Mouse (Mus musculus): Measurements from ENCODE around the gene Grid1. TPM values are rescaled to one million over a fixed set of nuclear protein-coding genes. Genes with fewer than 3 reads are reported as not detected.
A peak's percentile ranks its signal among the peaks of the same experiment; 100 is the strongest.

Gene Grid1
- total RNA-seq, 2 experiments from 2014 or later: 52.6 to 53.9 TPM

DNA sequence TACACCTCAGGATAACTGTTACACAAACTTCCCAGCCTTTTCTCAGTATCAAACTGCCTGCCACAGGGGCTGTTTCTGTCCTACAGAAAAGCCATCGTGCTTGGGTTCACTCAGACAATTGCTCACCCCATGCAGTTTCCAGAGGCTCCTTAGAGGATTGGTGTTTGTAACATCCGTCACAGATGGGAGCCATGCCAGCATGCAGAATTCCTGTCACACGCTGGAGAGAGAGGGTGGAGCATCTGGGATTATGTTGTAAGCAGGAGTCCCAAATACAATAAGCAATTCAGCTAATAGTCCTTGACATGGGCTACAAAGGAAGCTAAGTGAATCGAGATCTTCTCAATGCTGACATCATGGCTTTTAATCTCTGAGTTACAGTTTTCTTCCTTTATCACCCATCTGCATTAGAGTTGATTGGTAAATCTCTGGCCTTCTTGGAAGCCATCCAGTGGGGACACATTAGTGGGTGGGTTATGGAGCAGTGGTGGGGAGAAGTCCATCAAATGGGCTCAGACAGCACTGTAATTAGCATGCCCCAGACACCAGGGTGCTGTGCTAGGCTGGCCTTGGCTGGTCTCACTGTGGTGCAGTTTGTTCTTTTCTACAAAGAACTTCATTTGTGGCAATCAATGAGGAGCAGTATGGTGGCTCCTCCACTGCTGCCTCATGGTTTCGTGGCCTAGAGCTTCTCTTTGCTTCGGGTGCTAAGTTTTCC, 149.4 kb downstream of the Grid1 start:
- peak in 1 of 2 experiments; percentile 23 for DNase-seq (ENCODE audit: extremely low spot score in 1 of 2, low spot score in 1 of 2)

GRCm38 (mm10) chr14:34972930-34973329, 153.0 kb downstream of the Grid1 start:
- DNase-seq (ENCODE audit: extremely low spot score in 1 of 2, low spot score in 1 of 2): no peak

DNA sequence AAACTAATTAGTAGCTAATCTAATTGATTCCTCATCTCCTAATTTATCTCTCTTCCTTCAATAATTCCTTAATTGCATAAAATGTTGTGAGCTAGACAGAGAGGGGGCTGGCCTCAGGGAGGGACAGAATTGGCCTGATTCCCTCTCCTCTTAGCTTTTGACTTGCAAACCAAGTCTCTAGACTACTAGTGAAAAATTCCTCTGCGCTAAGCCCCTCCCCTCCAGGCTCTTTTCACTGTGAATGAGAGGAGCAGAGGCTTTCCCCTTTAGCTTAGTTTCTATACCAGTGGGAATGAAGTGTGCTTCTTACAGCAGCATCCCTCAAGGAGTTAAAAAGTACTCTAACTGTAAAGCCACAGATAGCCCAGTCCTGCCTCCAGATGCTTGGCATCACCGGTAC, 160.8 kb downstream of the Grid1 start:
- DNase-seq (ENCODE audit: extremely low spot score in 1 of 2, low spot score in 1 of 2): no peak

DNA sequence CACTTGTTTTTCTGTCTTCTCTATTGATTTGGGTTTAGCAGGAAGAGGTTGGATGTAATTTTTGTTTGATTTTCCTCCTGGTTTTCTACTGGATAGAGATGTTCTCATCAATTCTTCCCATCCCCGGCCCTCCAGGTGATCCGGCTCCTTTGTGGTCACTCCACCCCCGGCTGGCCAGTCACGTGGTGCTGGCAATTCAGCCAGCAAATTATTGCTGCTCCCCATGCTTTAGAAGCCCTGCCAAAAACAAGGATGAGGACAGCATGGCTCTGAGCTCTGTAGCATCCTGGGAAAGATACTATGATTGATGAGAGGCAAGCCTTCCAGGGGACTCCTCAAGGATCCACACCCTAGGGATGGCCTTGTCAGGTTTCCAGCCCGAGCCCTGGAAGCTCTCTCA, 169.2 kb downstream of the Grid1 start:
- no peak for DNase-seq (ENCODE audit: extremely low spot score in 1 of 2, low spot score in 1 of 2)

- DNase-seq (ENCODE audit: extremely low spot score in 1 of 2, low spot score in 1 of 2): peak in 1 of 2 experiments; percentile 0
Measured at GRCm38 (mm10) chr14:35006736-35007135, 186.8 kb downstream of the Grid1 start.

- DNase-seq (ENCODE audit: extremely low spot score in 1 of 2, low spot score in 1 of 2): no peak
Measured at GRCm38 (mm10) chr14:35008674-35009073, 188.8 kb downstream of the Grid1 start.

DNA sequence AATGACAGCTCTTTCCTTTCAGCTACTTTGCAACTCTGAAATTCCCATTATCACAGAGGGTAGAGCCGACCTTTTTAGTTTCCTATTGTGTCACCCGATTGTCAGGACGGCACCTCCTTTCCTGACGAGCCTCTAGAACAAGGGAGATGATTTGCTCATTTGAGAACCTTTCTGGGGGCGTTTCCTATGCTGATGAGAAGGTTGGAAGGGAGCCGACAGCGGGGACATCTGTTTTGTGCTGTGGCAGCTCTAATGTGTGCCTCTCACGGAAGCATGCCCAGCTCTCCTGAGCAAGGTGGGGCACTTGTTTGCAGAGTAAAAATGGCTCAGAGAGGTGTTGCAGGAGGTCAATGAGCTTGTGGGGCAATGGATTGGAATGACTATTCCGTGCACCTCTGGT, 189.2 kb downstream of the Grid1 start:
- no peak for DNase-seq (ENCODE audit: extremely low spot score in 1 of 2, low spot score in 1 of 2)

- DNase-seq (ENCODE audit: extremely low spot score in 1 of 2, low spot score in 1 of 2): no peak
Measured at GRCm38 (mm10) chr14:35026686-35027085, 206.8 kb downstream of the Grid1 start.

- peak in 1 of 2 experiments; percentile 16 for DNase-seq (ENCODE audit: extremely low spot score in 1 of 2, low spot score in 1 of 2)
Measured at GRCm38 (mm10) chr14:35027501-35028140, 207.7 kb downstream of the Grid1 start.

DNA sequence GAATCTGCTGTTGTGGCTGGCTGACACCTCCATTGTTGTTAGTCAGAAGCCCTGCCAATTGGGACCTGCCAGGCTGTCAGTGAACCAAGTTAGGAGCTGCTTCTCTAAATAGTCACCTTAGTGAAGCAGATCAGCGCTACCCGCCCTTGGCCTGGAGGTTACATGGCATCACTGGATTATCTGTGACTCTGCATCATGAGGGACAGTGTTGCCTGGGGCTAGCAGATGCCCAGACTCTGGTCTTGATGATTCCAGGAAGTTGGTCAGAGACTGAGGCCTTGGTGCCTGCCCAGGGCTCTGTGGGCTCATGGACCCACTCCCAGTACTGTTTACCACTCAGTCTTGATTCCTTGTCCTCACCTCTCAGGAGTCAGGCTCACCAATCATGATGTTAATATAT, 209.7 kb downstream of the Grid1 start:
- no peak for DNase-seq (ENCODE audit: extremely low spot score in 1 of 2, low spot score in 1 of 2)

GRCm38 (mm10) chr14:35030271-35030670, 210.4 kb downstream of the Grid1 start:
- DNase-seq (ENCODE audit: extremely low spot score in 1 of 2, low spot score in 1 of 2): no peak

DNA sequence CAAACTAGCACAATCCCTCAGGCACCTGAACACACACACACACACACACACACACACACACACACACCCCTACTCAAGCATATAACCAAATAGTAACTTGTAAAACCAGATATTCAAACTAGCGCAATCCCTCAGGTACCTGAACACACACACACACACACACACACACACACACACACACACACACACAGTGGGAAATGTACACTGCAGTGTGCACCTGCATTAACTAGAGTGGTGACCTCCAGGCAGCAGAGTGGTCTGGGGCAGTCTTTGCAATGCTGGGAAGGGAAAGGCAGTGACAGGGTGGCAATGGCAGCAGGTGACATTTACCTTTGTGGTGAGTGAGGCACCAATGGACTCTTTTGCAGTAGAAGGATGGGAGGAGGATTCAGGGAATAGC, 212.4 kb downstream of the Grid1 start:
- DNase-seq (ENCODE audit: extremely low spot score in 1 of 2, low spot score in 1 of 2): no peak

DNA sequence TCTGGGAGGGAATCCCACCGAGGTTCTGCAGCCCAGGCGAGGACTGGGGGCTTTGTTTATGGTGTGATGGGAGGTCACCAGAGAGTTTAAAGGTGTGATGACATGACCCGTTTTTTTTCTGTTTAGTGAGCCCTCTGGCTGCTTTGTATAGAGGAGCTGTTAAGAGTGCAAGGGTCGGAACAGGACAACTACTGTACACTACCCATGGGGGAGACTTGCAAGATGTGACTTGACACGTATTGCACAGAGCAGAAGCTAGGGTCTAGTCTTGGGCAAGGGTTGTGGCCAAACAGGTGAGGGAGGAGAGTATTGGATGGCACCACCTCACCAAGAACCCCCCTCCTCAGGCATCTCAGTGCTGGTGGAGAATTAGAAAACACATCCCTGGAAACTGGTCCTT, 224.4 kb downstream of the Grid1 start:
- no peak for DNase-seq (ENCODE audit: extremely low spot score in 1 of 2, low spot score in 1 of 2)

GRCm38 (mm10) chr14:35044918-35045698, 225.2 kb downstream of the Grid1 start:
- DNase-seq (ENCODE audit: extremely low spot score in 1 of 2, low spot score in 1 of 2): no peak

DNA sequence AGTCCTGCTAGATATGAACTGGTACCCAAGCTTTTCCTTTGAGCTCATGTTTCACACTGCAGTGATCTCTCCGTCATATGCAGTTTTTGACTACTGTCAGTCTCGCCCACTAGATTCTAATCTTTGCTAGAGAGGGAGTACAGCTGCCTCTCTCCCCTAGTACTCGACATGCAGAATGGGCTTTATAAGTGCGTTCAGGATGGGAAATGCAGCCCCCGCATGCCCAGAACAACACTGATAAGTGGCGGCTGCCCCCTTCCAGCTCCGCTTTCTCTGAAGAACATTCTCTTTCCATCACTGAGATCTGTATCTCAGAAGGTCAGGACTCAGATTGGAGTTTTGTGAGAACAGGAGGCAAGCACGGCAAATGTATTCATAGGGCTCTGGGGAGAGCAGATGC, 229.3 kb downstream of the Grid1 start:
- DNase-seq (ENCODE audit: extremely low spot score in 1 of 2, low spot score in 1 of 2): no peak

- no peak for DNase-seq (ENCODE audit: extremely low spot score in 1 of 2, low spot score in 1 of 2)
Measured at GRCm38 (mm10) chr14:35054139-35054538, 234.2 kb downstream of the Grid1 start.

GRCm38 (mm10) chr14:35074636-35075035, 254.7 kb downstream of the Grid1 start:
- DNase-seq (ENCODE audit: extremely low spot score in 1 of 2, low spot score in 1 of 2): peak in 1 of 2 experiments; percentile 44

- DNase-seq (ENCODE audit: extremely low spot score in 1 of 2, low spot score in 1 of 2): no peak
Measured at GRCm38 (mm10) chr14:35079954-35080353, 260.0 kb downstream of the Grid1 start.

DNA sequence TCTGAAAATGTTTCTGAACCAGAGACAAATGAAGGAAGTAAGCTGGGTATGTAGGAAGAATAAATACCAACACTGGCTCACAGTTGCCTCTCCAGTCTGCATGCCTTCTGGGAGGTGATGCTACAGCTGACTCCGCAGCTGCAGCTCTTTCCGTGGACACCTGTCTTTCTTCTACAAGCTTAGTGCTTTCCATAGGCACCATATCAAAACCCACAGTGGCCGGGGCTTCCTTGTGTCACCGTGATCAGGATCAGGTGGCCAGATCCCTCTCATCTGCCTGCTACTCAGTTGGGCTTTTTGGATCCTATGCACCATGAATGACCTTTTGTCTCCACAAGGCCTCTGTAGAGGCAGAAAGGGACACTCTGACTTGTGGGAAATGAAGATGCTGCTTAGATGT, 272.7 kb downstream of the Grid1 start:
- DNase-seq (ENCODE audit: extremely low spot score in 1 of 2, low spot score in 1 of 2): no peak

DNA sequence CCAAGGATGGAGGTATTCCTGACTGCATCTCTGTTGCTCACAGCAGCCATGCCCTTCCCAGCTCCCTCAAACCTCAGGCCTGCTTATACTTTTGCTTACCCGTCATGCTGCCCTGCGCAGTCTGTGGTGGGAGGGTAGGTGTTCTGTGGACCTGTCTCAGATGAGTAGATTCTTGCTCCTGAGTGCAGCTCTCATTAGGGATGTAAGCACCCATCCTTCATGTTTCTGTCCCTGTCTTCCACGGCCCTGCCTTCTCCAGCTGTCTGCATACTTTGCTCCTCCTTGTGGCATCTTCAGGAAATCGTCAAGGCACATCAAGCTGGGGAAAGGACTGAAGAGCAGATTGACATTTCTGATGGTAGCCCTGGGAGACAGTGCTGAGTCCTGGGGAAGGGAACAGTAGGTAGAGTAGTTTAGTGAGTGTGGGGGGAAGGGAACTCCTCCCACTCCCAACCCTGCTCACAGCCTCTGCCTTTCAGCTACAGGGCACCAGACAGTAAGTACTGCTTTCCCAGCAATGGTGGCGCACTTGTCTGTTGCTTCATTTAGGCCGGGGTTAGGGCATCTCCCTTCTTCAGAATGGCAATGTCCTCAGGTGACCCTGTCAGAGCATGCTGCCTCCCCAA, 273.8 kb downstream of the Grid1 start:
- no peak for DNase-seq (ENCODE audit: extremely low spot score in 1 of 2, low spot score in 1 of 2)

- no peak for DNase-seq (ENCODE audit: extremely low spot score in 1 of 2, low spot score in 1 of 2)
Measured at GRCm38 (mm10) chr14:35095506-35096059, 275.7 kb downstream of the Grid1 start.

All from layer of hippocampus, postnatal 25 days (tissue).